Mouse (Mus musculus): ENCODE measurements around the gene Ifna14.

DNA sequence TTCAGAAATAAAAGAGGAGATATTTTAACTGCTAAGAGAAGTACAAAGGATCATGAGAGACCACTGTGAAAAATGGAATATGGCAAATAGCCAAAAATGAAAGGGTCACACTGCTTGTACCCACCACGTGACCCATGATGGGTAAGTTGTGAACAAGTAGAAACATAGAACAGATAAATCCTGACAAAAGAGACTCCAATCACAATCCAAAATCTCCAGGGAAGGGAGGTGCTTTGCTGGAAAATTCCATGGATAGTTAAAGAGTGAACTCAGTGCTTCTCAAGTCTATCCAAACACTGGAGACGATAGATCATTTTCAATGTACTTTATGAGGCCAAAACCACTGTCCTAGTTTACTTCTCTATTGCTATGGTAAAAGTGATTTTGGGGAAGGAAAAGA, 40.7 kb downstream of the Ifna14 start:
- TF ChIP-seq POLR2A (IDR thresholded peaks at IDR 0.05; ENCODE audit: insufficient read depth, low read depth, low read length) = no peak
- no peak for TF ChIP-seq CTCF (IDR thresholded peaks at IDR 0.05)
